Mouse (Mus musculus): ENCODE measurements around the gene P3h1.
A peak's percentile ranks its signal among the peaks of the same experiment; 100 is the strongest.
"Not testable (repeated sequence)": the region's sequence is repeated elsewhere in the genome, so short reads cannot be mapped to it uniquely, and the experiment has no call there.

The P3h1 gene

DNA sequence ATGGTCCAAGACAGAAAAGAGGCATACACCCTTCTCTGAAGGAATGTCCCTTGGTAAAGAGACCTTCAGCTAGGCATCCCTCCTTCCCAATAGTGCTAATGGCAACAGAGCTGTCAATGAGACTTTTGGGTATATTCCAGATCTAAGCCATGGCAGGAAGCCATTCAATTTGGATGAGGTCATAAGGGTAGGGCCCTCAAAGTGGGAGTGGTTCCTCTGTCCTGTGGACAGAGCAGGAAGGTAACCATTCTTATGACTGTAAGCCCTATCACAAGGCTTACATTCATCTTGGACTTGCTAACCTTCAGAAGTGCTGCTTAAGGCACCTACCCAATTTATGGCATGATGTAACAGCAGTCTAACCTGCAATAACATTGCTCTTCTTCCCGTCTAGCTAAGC is 41.9 kb downstream of the P3h1 start:
- DNase-seq (ENCODE audit: low spot score in 2 of 2) = no peak

DNA sequence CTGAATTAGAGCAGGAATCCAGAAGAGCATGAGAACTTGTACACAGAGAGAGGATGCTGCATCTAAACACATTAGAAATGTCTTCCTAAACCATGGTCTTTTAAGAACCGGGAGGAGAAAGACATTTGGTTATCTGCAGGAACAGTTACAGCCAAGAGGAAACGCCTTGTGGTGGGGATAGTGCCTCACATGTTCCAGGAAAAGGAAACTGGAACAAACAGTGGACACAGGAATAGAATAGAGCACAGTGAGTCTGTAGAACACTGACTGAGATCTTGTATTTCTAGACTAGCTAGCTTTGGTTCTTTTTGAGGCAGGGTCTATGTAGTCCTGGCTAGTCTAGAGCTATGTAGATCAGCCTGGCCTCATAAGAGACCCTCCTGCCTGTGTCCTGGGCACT is 42.5 kb downstream of the P3h1 start:
- DNase-seq (ENCODE audit: low spot score in 2 of 2) = no peak

DNA sequence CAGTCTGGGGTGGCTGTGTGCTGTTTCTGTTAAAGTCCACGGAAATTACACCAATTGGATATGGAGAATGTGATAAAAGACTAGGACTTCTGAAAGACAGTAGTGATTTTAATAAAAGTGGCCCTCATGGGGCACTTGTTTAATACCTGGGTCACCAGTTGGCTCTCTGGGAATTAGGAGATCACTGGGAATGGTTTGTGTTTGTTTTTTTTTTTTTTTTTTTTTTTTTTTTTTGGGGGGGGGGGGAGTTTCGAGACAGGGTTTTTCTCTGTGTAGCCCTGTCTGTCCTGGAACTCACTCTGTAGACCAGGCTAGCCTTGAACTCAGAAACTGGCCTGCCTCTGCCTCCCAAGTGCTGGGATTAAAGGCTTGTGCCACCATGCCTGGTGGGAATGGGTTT is 43.0 kb downstream of the P3h1 start:
- no peak for DNase-seq (ENCODE audit: low spot score in 2 of 2)

DNA sequence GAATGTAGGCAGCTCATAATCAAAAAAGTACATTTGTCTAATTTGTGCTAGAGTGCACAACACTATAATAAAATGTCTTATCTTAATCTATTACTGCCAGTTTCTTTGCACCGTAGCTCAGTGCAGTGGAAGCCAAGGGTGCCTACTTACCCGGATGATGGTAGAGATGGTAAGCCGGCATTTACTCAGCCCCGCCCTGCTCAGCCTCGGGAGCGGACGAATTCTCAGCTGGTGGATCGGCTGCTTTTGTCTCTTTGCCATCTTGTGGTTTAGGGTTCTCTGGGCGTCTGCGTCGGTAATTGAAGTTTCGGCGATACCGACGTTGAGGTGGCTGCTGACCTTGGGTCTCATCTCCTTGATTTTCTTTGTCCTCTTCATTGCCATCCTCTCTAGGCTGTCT is 46.1 kb downstream of the P3h1 start:
- DNase-seq (ENCODE audit: low spot score in 2 of 2) = not testable (repeated sequence)

DNA sequence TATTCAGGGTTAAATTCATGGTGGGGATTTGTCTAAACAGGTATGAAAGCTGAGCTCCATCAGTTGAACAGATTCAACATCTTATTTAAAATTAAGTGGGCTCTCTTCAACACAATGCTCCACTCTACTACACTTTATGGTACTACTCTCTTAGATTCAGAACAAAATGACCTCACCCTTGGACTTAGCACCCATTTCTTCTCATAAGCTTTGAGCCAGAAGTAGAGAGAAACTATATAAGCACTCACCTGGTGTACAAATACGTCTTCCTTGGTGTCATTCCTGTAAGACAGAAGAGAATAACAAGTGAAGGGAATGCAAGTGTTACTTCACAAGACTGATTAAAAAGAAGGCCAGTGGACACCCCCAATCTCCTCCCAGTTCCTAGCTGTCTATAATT is 52.1 kb downstream of the P3h1 start:
- DNase-seq (ENCODE audit: low spot score in 2 of 2) = no peak

DNA sequence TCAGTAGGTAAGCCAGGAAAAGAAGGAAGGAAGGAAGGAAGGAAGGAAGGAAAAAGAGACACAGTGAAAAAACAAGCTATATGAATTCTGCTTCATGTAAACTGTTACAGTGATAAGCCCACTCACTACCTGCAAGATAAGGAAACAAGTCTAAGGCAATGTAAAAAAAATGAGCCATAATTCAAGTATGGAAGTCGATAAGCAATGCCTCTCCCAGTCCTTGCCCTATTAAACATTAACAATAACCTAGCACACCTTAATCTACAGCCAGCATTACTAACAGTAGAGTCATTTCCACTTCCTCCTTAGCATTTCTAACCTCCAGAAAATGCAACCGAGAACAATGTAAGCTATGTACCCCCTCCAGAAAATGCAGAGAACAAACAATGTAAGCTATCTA is 52.6 kb downstream of the P3h1 start:
- no peak for DNase-seq (ENCODE audit: low spot score in 2 of 2)

DNA sequence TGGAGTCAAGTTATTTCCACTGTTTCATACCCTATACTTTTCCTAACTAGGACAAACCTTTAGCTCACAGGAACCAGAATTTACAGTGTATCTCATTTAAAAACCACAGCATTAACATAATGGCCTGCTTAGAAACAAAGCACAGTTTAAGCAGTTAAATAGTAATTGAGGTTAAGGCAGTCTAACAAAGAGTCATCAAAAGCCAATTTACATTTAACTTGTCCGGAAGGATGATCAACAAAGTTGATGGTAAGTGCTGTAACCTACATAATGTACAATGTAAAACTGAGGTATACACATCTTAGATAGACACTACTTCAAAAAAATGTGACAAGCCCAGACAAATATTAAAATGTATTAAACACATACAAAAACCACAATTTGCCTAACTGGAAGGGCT is 59.2 kb downstream of the P3h1 start:
- no peak for DNase-seq (ENCODE audit: low spot score in 2 of 2)

DNA sequence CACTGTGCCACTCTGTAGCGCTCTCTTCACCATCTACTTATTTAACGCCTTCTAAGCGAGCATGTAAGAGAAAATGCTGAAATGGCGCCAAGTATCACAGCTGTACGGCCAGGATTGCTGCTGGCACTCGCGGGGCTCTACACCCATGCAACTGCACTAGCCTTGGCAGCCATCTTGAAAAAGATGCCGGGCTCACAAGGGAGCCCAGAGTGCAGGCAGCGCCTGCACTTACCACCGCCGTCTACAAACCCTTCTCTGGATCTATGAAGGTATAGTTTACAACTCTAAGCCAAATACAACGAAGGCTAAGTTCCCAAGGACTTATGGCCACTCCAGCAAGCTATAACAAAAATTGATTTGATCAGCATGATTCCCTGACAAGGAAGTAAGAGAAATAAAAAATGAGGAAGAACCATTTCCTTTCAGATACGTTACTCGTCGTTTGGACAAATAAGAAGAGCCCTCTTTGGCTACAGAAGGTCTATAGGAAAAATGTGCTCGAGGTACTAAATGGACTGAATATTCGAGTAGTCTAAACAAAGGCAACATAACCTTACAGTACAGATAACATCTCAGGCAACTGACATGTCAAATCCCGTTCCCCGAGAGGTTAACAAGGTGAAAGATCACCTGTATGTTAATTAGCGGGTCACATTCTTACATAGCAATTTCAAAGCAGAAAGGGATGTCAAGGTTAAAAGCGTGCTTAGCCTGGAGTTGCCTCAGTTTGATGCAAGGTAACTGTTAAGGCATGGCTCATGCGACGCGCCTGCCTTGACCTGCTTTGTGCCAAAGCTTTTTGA is 60.3 kb downstream of the P3h1 start:
- DNase-seq (ENCODE audit: low spot score in 2 of 2) = peak; percentile 29 to 41

DNA sequence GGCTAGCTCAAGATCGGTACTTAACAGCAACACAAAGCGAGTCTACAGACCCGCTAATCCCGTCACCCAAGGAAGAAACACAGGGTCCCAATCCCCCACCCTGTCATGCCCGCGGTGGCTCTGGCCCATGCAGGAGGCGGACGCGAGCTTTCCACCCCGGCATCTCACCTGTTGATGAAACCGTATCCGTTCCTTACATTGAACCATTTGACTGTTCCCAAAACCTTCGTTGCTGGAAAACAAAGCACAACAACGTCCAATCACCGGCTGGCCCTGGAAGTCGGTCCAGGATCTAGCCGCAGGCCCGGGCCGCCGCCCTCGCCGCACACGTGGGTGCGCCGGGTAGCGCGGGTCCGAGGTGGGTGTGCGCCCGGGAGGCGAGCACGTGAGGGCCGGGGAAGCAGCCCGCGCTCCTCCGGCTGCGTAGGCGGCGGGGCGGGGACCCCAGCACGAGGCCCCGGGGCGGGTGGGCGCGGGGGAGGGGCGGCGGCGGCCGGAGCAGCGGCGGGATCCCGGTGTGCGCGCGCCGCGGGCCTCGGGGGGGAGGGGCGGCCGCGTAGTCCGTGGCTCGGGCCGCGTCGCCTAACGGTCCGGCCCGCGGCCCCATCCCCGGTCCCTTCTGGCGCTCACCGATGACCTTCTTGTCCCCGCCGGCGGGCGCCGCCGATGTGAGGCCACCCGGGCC is 61.0 kb downstream of the P3h1 start:
- DNase-seq (ENCODE audit: low spot score in 2 of 2) = peak in 1 of 2 experiments; percentile 8

DNA sequence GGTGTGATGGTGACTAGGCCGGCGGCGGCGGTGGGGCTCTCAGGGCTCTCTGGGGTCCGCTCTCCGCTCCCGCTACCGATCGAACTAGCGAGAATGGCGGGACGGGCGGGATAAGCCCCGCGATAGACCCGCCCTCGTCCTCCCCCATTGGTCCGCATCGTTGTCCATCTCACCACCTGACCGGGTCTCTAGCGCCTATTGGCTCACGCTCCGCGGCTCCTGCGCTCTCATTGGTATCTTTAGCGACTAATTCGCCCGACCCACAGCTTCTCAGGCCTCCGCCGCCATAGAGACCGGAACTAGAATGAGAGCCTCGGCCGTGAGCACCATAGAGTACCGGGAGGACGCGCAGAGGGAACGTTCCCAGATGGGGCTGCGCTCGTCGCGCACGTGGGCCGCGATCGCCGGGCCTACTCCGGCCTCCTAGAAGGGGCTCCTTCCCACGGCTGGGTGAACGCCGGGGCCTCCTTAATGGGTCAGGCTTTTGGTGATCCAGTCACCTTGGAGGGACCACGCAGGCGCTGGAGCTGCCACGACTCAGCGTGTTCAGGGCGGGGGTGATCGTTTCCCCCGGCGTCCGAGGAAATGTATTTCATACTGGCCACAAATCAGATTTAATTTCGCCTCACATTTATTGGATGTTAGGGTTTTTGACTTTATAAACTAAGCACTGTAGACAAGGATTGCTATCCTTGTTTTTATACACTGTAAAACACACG is 61.9 kb downstream of the P3h1 start, which contains the start of gene Ybx1:
Gene Ybx1 (minus strand): TSS at position 190 of the 719 bp plus-strand sequence.
- DNase-seq (ENCODE audit: low spot score in 2 of 2) = peak; percentile 99

DNA sequence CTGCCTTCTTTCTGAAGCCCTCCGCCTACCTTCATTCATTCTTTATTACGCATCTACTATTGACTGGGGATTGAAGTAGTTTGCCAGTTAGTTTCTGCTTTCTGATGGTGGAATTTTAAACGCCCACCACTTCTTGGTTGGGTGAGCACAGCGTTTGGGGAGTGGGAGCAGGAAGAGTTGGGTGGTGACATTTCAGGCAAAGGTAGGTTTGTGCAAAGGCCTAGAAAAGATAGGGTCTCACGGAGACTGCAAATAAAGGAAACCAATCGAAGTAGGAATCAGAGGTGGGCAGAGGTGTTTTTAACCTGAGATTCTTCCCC is 62.4 kb downstream of the P3h1 start:
- no peak for DNase-seq (ENCODE audit: low spot score in 2 of 2)

DNA sequence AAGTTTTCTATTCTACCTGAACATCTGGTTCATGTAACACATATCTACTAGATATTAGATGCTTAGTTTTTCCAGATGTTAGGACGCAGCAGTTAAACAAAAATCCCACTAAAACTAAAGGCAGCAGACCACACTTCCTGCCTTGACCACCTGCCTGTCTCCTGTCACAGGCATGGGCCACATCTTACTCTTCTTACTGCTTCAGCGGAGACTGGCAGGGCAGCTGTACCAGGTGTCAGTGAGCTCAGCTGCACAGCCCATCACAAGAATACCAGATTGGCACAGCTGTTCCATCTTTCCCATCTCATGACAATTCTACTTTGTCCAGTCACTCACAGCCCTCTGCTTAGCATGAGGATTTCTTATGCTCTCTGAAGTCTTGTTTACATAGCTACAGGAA is 64.6 kb downstream of the P3h1 start:
- DNase-seq (ENCODE audit: low spot score in 2 of 2) = no peak
